Comparison of ENCODE assay signal across 29 mouse cellular contexts in genomic region chr1:81724859-81725258, GRCm38 (mm10).
DNase-seq lines count a peak whose midpoint lies in the region; ATAC-seq lines count a peak whose summit lies in the region.
"Had no signal": no experiment of that assay in that cellular context is flagged by ENCODE, and none has a peak within 500 bp of the region (broad histone marks: within the 10 kb centered on the region; RNA-seq: fewer than 3 reads in every experiment).

No protein-coding gene starts in this region.

- 23% methylated on average over 2 of the region's 2 CpGs for WGBS in heart, embryonic 13.5 days
- WGBS in heart, embryonic 16.5 days, result 28% methylated on average over 2 of the region's 2 CpGs

- DNase-seq in heart, postnatal 14 days, result no peak
- DNase-seq in heart, adult 8-10 months (ENCODE audit: low spot score), result no peak
- DNase-seq in Muller cell, postnatal 12 days (ENCODE audit: inconsistent ontology term), result peak; percentile 81
- DNase-seq in heart, postnatal 4 days, result peak; percentile 10
- DNase-seq: adrenal gland, adult 8-10 months; adrenal gland, postnatal 25 days; cerebellum, adult 11-12 months; cerebellum, adult 8-10 months; cerebellum, postnatal 10 days; cerebellum, postnatal 36 days; embryo, embryonic 11 days; gastrocnemius, postnatal 10 days; gastrocnemius, postnatal 36 days; kidney, adult 11 months; kidney, adult 8-10 months had no signal

- H3K9ac ChIP-seq in heart, embryonic 13.5 days, result no peak overlapping the region
- no peak overlapping the region for H3K9ac ChIP-seq in heart, embryonic 16.5 days (ENCODE audit: low read length)
- H3K9ac ChIP-seq: embryonic facial prominence, embryonic 13.5 days; forebrain, embryonic 12.5 days; forebrain, embryonic 15.5 days; hindbrain, embryonic 13.5 days; intestine, embryonic 15.5 days; kidney, embryonic 15.5 days had no signal

- H3K36me3 ChIP-seq in heart, embryonic 13.5 days, result no peaks in the 10 kb centered on the region
- H3K36me3 ChIP-seq in heart, embryonic 16.5 days (ENCODE audit: control insufficient read depth, insufficient read depth), result no peaks in the 10 kb centered on the region
- H3K36me3 ChIP-seq: embryonic facial prominence, embryonic 10.5 days; embryonic facial prominence, embryonic 13.5 days; forebrain, embryonic 12.5 days; forebrain, embryonic 15.5 days; hindbrain, embryonic 10.5 days; hindbrain, embryonic 13.5 days; intestine, embryonic 15.5 days; kidney, embryonic 15.5 days had no signal

- no peak overlapping the region for H3K27ac ChIP-seq in heart, embryonic 13.5 days (replicated peaks)
- no peak overlapping the region for H3K27ac ChIP-seq in heart, embryonic 16.5 days (ENCODE audit: low read length)
- H3K27ac ChIP-seq: embryonic facial prominence, embryonic 10.5 days; embryonic facial prominence, embryonic 13.5 days; forebrain, embryonic 12.5 days; forebrain, embryonic 15.5 days; hindbrain, embryonic 10.5 days; hindbrain, embryonic 13.5 days; intestine, embryonic 15.5 days; kidney, embryonic 15.5 days had no signal

- intact Hi-C loops in heart, postnatal 14 days (cut with DNase I), result no loop called here

- H3K4me3 ChIP-seq in heart, embryonic 13.5 days, result no peak overlapping the region
- no peak overlapping the region for H3K4me3 ChIP-seq in heart, embryonic 16.5 days (ENCODE audit: low read length)
- H3K4me3 ChIP-seq: embryonic facial prominence, embryonic 10.5 days; embryonic facial prominence, embryonic 13.5 days; erythroblast, embryonic 14.5 days; forebrain, embryonic 12.5 days; forebrain, embryonic 15.5 days; hindbrain, embryonic 10.5 days; hindbrain, embryonic 13.5 days; intestine, embryonic 15.5 days; kidney, embryonic 15.5 days had no signal

- no peaks in the 10 kb centered on the region for H3K27me3 ChIP-seq in heart, embryonic 13.5 days (replicated peaks)
- H3K27me3 ChIP-seq in heart, embryonic 16.5 days (ENCODE audit: control insufficient read depth, insufficient read depth, low read length), result no peaks in the 10 kb centered on the region
- H3K27me3 ChIP-seq: embryonic facial prominence, embryonic 13.5 days; forebrain, embryonic 12.5 days; forebrain, embryonic 15.5 days; hindbrain, embryonic 13.5 days; intestine, embryonic 15.5 days; kidney, embryonic 15.5 days had no signal

- peak; percentile 25; the same call in 1 of the 2 replicates for ATAC-seq in heart, embryonic 13.5 days (ENCODE audit: extremely low read depth, insufficient number of reproducible peaks, low FRiP score, low TSS enrichment)
- ATAC-seq in heart, embryonic 16.5 days (replicated peaks; ENCODE audit: extremely low read depth, insufficient read depth, low FRiP score), result peak; percentile 99
- ATAC-seq: activated CD4-positive, CD25-positive, alpha-beta regulatory T cell, adult 4 months; CD4-positive, CD25-positive, alpha-beta regulatory T cell, adult 4 months; forebrain, embryonic 15.5 days; hindbrain, embryonic 16.5 days; intestine, embryonic 15.5 days had no signal

- H3K4me1 ChIP-seq in heart, embryonic 13.5 days, result peaks cover 17% of the 10 kb centered on the region
- H3K4me1 ChIP-seq in heart, embryonic 16.5 days (ENCODE audit: control insufficient read depth, insufficient read depth, low read length), result peaks cover 12% of the 10 kb centered on the region
- H3K4me1 ChIP-seq: embryonic facial prominence, embryonic 10.5 days; embryonic facial prominence, embryonic 13.5 days; forebrain, embryonic 12.5 days; forebrain, embryonic 15.5 days; hindbrain, embryonic 10.5 days; hindbrain, embryonic 13.5 days; intestine, embryonic 15.5 days; kidney, embryonic 15.5 days had no signal

- H3K4me2 ChIP-seq in heart, embryonic 13.5 days, result no peak overlapping the region
- no peak overlapping the region for H3K4me2 ChIP-seq in heart, embryonic 16.5 days (ENCODE audit: low read depth, low read length)
- H3K4me2 ChIP-seq: embryonic facial prominence, embryonic 13.5 days; forebrain, embryonic 12.5 days; forebrain, embryonic 15.5 days; hindbrain, embryonic 13.5 days; intestine, embryonic 15.5 days; kidney, embryonic 15.5 days had no signal

- no peaks in the 10 kb centered on the region for H3K9me3 ChIP-seq in heart, embryonic 13.5 days
- no peaks in the 10 kb centered on the region for H3K9me3 ChIP-seq in heart, embryonic 16.5 days (replicated peaks; ENCODE audit: control insufficient read depth, low read length)
- H3K9me3 ChIP-seq: embryonic facial prominence, embryonic 10.5 days; embryonic facial prominence, embryonic 13.5 days; forebrain, embryonic 12.5 days; forebrain, embryonic 15.5 days; hindbrain, embryonic 10.5 days; hindbrain, embryonic 13.5 days; intestine, embryonic 15.5 days; kidney, embryonic 15.5 days had no signal

Comparison
In these comparisons a context has a peak if more than half of its experiments do, and no peak if none do; other contexts are left out.
1. DNase-seq: peak in Muller cell, postnatal 12 days (single experiment) and heart, postnatal 4 days (single experiment); none in heart, postnatal 14 days (0 of 2) and heart, adult 8-10 months (single experiment).